Mouse (Mus musculus) G1E (cell line): Measurements from ENCODE around the gene Dlgap5.

Source experiments
- CTCF ChIP-seq: IDR thresholded peaks from 2 replicates; pipeline ENCODE4 v1.5.1; 2012; ENCODE audit warnings: low read depth, low read length, inconsistent platforms, mixed read lengths
- GATA1 ChIP-seq: IDR thresholded peaks from 2 replicates; pipeline ENCODE4 v1.6.1; 2012; ENCODE audit warnings: borderline replicate concordance, low read length, inconsistent platforms, mixed read lengths
- POLR2AphosphoS5 ChIP-seq: IDR thresholded peaks from 2 replicates; pipeline ENCODE4 v1.6.1; 2012; ENCODE audit warnings: low read depth, low read length, inconsistent platforms; ENCODE audit not compliant: insufficient replicate concordance
- TAL1 ChIP-seq: conservative IDR thresholded peaks from 2 replicates; pipeline ENCODE4 v1.6.1; 2012; ENCODE audit warnings: low read depth, low read length, inconsistent platforms, mixed read lengths

GRCm38 (mm10) chr14:47367461-47367860 is 50.7 kb downstream of the Dlgap5 start, which contains the start of gene Lgals3:
- TF ChIP-seq GATA1 (no peak), CTCF (no peak), POLR2AphosphoS5 (no peak), TAL1 (no peak)
